Mouse (Mus musculus) stomach, embryonic 14.5 days (tissue): ENCODE data around the gene Mink1. TPM values are rescaled to one million over a fixed set of nuclear protein-coding genes. Genes with fewer than 3 reads are reported as not detected.

ENCODE experiments used
- ATAC-seq: fragments of 200-750 bp; cut with Nextera tagmentation; 2 replicates; pipeline ENCODE4 v1.8.0; 2017; ENCODE audit warnings: low read depth, moderate TSS enrichment; ENCODE audit not compliant: insufficient number of reproducible peaks, insufficient read depth, low FRiP score
- H3K27ac ChIP-seq: fragments of 300-500 bp; sonication (generic); 2 replicates; pipeline ENCODE4 v1.5.1; 2014; ENCODE audit warnings: mild to moderate bottlenecking, low read length, moderate library complexity, mixed read lengths
- H3K27me3 ChIP-seq: fragments of 300-500 bp; sonication (generic); 2 replicates; pipeline ENCODE4 v1.6.1; 2014; ENCODE audit warnings: low read length, control low read depth, mixed read lengths; ENCODE audit not compliant: control insufficient read depth, insufficient read depth
- H3K36me3 ChIP-seq: fragments of 300-500 bp; sonication (generic); 2 replicates; pipeline ENCODE4 v1.6.1; 2014; ENCODE audit warnings: mild to moderate bottlenecking, control low read depth, low read length, moderate library complexity, mixed read lengths; ENCODE audit not compliant: control insufficient read depth, insufficient read depth
- H3K4me1 ChIP-seq: fragments of 300-500 bp; sonication (generic); 2 replicates; pipeline ENCODE4 v1.6.1; 2014; ENCODE audit warnings: low read length, control low read depth, mixed read lengths; ENCODE audit not compliant: control insufficient read depth, insufficient read depth
- H3K4me2 ChIP-seq: fragments of 300-500 bp; sonication (generic); replicated peaks from 2 replicates; pipeline ENCODE4 v1.6.1; 2014; ENCODE audit warnings: low read depth, low read length, control low read depth
- H3K4me3 ChIP-seq: fragments of 300-500 bp; sonication (generic); 2 replicates; pipeline ENCODE4 v1.5.1; 2014; ENCODE audit warnings: low read depth, low read length, control low read depth
- H3K9ac ChIP-seq: fragments of 300-500 bp; sonication (generic); replicated peaks from 2 replicates; pipeline ENCODE4 v1.6.1; 2014; ENCODE audit warnings: low read depth, mild to moderate bottlenecking, control low read depth, low read length, moderate library complexity, mixed read lengths
- H3K9me3 ChIP-seq: fragments of 300-500 bp; sonication (generic); 2 replicates; pipeline ENCODE4 v1.6.1; 2016; ENCODE audit warnings: low read depth, low read length, control low read depth; ENCODE audit not compliant: control insufficient read depth
- WGBS: fragments of 180-500 bp; shearing (Covaris S2); extraction: QIAGEN DNeasy Blood & Tissue Kit; methylation state at CpG from one replicate; pipeline ENCODE4 v1.1.7; 2014; 5-methylcytosine and 5-hydroxymethylcytosine counted together
- polyA plus RNA-seq: library from polyadenylated mRNA; unstranded; fragments of >200 nt; fragmentation: Nextera tagmentation; extraction: Ambion mirVana; gene quantifications from 2 replicates; pipeline ENCODE4 v1.2.1, GENCODE M21; 2014

Mink1 gene
- polyA plus RNA-seq, 1 experiment from 2014 or later: 23.0 TPM

DNA sequence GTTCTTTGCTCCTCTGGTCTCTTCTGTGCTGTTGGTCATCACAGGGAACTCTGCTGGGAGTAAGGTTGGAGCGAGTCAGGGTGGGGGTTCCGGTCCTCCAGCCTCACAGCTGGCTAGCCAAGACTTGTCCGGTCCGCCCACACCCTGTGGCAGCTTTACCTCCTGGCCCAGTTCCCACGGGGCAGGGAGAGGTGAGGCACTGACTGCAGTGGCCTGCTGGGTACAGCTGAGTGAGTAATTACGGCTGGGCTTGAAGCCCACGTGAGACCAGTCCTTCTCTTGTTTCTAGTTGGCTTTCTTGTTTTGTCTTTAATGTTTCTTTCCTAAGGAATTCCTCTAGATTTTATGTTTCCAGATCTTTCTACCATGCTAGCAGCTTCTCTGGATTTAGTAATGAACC, 22.8 kb downstream of the Mink1 start:
- peak; percentile 72; the same call in 1 of the 2 replicates for ATAC-seq
- 32% methylated on average over 7 of the region's 7 CpGs for WGBS
- no peak overlapping the region for H3K4me2 ChIP-seq

GRCm38 (mm10) chr11:70586261-70586660, 23.6 kb downstream of the Mink1 start:
- Histone ChIP-seq H3K27ac (no peak overlapping the region), H3K4me3 (no peak overlapping the region), H3K36me3 (no peaks in the 10 kb centered on the region), H3K27me3 (no peaks in the 10 kb centered on the region), H3K9me3 (no peaks in the 10 kb centered on the region), H3K4me1 (peaks cover 34% of the 10 kb centered on the region), H3K4me2 (no peak overlapping the region), H3K9ac (no peak overlapping the region)
- 77% methylated on average over 3 of the region's 3 CpGs for WGBS
- ATAC-seq: no peak

More for the DNA sequence above, 22.8 kb downstream of the Mink1 start:
- H3K27me3 ChIP-seq: no peaks in the 10 kb centered on the region
- H3K4me3 ChIP-seq: no peak overlapping the region
- no peak overlapping the region for H3K9ac ChIP-seq
- H3K36me3 ChIP-seq: no peaks in the 10 kb centered on the region
- H3K9me3 ChIP-seq: no peaks in the 10 kb centered on the region
- H3K4me1 ChIP-seq: peaks cover 34% of the 10 kb centered on the region
- H3K27ac ChIP-seq: peak overlapping the region; percentile 75

GRCm38 (mm10) chr11:70586954-70587353, 24.3 kb downstream of the Mink1 start:
- no peak overlapping the region for H3K4me3 ChIP-seq
- no peaks in the 10 kb centered on the region for H3K9me3 ChIP-seq
- ATAC-seq: no peak
- H3K4me1 ChIP-seq: peaks cover 33% of the 10 kb centered on the region
- WGBS: 76% methylated on average over 5 of the region's 5 CpGs
- no peak overlapping the region for H3K4me2 ChIP-seq
- no peaks in the 10 kb centered on the region for H3K27me3 ChIP-seq
- no peak overlapping the region for H3K9ac ChIP-seq
- H3K27ac ChIP-seq: no peak overlapping the region
- no peaks in the 10 kb centered on the region for H3K36me3 ChIP-seq

- Histone ChIP-seq H3K4me3 (no peak overlapping the region), H3K9ac (no peak overlapping the region), H3K4me1 (no peaks in the 10 kb centered on the region; the same call in 1 of the 2 replicates), H3K4me2 (no peak overlapping the region), H3K9me3 (no peaks in the 10 kb centered on the region), H3K27ac (no peak overlapping the region), H3K27me3 (no peaks in the 10 kb centered on the region), H3K36me3 (no peaks in the 10 kb centered on the region)
- no peak for ATAC-seq
- WGBS: 88% methylated on average over 1 of the region's 1 CpGs
These were observed 29.1 kb downstream of the Mink1 start for GRCm38 (mm10) chr11:70591733-70592132.

DNA sequence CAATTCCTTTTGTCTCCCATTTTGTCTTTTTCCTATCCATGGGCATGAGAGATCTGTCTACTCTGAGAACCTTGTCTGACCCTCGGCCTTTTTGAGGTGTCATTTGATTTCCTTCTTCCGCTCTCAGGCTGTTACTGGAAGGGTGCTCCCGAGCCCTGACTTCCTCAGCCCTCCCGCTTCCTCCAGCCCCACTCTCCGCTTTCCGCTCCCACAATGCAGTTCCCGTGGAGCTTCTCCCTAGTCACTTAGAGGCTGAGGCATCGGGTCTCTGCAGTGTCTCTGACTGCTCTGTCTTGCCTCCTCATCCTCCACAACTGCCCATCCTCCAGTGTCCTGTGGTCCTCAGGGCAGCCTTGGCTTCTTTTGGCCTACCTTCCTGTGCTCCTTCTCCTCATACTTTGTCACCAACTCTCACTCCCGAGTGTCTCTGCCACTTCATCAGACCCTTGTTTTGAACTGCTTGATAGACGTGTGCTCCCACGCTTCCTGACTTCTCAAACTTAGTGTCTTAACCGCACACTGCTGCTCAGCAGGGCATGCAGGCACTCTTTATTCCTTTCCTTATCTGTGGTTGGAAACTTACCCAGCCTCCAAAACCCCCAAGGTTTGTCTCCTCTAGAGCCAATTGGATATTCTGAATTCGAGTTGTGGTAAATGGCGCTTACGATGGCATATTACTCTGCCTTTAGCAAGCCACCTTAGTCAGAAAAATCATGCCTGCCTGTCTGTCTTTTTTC, 31.7 kb downstream of the Mink1 start:
- Histone ChIP-seq H3K9me3 (no peaks in the 10 kb centered on the region), H3K4me1 (no peaks in the 10 kb centered on the region), H3K9ac (no peak overlapping the region), H3K27ac (no peak overlapping the region), H3K4me2 (no peak overlapping the region), H3K27me3 (no peaks in the 10 kb centered on the region), H3K4me3 (no peak overlapping the region), H3K36me3 (peaks cover 17% of the 10 kb centered on the region)
- 84% methylated on average over 15 of the region's 15 CpGs for WGBS
- no peak for ATAC-seq

- H3K27ac ChIP-seq: no peak overlapping the region; the same call in 1 of the 2 replicates
- no peak overlapping the region for H3K4me2 ChIP-seq
- no peaks in the 10 kb centered on the region for H3K27me3 ChIP-seq
- no peak for ATAC-seq
- H3K9ac ChIP-seq: no peak overlapping the region
- WGBS: 59% methylated on average over 2 of the region's 2 CpGs
- H3K36me3 ChIP-seq: peaks cover 20% of the 10 kb centered on the region
- no peaks in the 10 kb centered on the region for H3K4me1 ChIP-seq
- H3K9me3 ChIP-seq: no peaks in the 10 kb centered on the region
- no peak overlapping the region for H3K4me3 ChIP-seq
These were observed 33.0 kb downstream of the Mink1 start for GRCm38 (mm10) chr11:70595638-70596037.

- Histone ChIP-seq H3K9me3 (no peaks in the 10 kb centered on the region), H3K27ac (no peak overlapping the region; the same call in 1 of the 2 replicates), H3K4me2 (no peak overlapping the region), H3K4me3 (no peak overlapping the region), H3K9ac (no peak overlapping the region), H3K36me3 (peaks cover 20% of the 10 kb centered on the region), H3K27me3 (no peaks in the 10 kb centered on the region), H3K4me1 (no peaks in the 10 kb centered on the region)
- no peak for ATAC-seq
- WGBS: 63% methylated on average over 4 of the region's 4 CpGs
These were observed 33.4 kb downstream of the Mink1 start for GRCm38 (mm10) chr11:70596094-70596493.

GRCm38 (mm10) chr11:70597301-70597700, 34.6 kb downstream of the Mink1 start:
- H3K9me3 ChIP-seq: no peaks in the 10 kb centered on the region
- 87% methylated on average over 6 of the region's 6 CpGs for WGBS
- no peak overlapping the region for H3K4me3 ChIP-seq
- H3K4me1 ChIP-seq: no peaks in the 10 kb centered on the region
- H3K27ac ChIP-seq: no peak overlapping the region
- no peaks in the 10 kb centered on the region for H3K27me3 ChIP-seq
- H3K4me2 ChIP-seq: no peak overlapping the region
- peaks cover 25% of the 10 kb centered on the region for H3K36me3 ChIP-seq
- ATAC-seq: no peak
- no peak overlapping the region for H3K9ac ChIP-seq
